Mouse (Mus musculus): ENCODE results near the gene Zmat1. TPM values are rescaled to one million over a fixed set of nuclear protein-coding genes. Genes with fewer than 3 reads are reported as not detected.
A peak's percentile ranks its signal among the peaks of the same experiment; 100 is the strongest.
"Not testable (repeated sequence)": the region's sequence is repeated elsewhere in the genome, so short reads cannot be mapped to it uniquely, and the experiment has no call there.

The Zmat1 gene
- polyA plus RNA-seq (2014; fragmentation: Nextera tagmentation; extraction: Ambion mirVana), result 6.2 and 7.0 TPM in 2 replicates

DNA sequence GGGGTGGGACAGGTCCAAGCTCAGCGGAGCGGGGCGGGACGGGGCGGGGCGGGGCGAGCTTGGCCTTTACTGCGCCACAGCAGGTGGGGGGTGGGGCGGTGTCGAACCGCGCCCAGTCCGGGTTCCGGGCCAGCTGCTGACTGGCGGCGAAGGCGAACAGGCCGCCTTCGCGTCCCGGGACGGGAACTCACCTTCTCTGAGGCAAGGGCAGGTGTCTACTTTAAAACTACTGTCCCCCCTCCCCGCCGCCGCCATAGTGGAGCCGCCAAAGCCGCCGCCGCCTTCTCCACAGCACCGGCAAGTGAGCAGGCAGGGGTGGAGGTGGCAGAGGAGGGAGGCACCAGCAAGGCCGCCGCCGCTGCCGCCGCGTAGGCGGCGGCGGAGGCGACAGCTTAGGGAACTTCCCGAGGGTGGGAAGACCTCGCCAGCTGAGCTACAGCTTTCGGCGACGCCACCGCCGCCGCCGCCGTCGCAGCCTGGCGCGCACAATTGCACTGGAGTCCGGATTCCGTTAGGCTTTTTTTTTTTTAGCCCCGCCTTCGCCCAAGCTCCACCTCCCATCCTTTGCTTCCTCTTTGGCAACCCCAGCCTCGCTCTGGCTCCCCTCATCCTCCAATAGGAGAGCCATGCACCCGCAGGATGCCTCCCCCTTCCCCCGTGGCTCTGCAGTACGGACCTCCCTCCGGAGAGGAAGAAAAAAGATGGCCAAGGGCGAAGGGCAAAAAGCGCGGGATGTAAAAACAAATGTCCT lies at the start of gene Zmat1:
TSS of gene Zmat1 (minus strand) at position 490 of the 751 bp plus-strand sequence.
- no peaks in the 10 kb centered on the region for H3K36me3 ChIP-seq (replicated peaks; ENCODE audit: control insufficient read depth, insufficient read depth, low read depth, low read length)
- ATAC-seq (replicated peaks; ENCODE audit: insufficient number of reproducible peaks, low FRiP score, low TSS enrichment, low read depth), result peak; percentile 99
- 16% methylated on average over 48 of the region's 65 CpGs for WGBS
- H3K4me1 ChIP-seq (ENCODE audit: control insufficient read depth, insufficient read depth, low read length), result no peaks in the 10 kb centered on the region
- H3K4me2 ChIP-seq (ENCODE audit: low read depth, low read length), result peak within 1 kb of the TSS; percentile 34
- no peaks in the 10 kb centered on the region; the same call in 1 of the 2 replicates for H3K27me3 ChIP-seq (ENCODE audit: control insufficient read depth, insufficient read depth, low read length)
- peak within 1 kb of the TSS; percentile 67; the same call in 1 of the 2 replicates for H3K27ac ChIP-seq (replicated peaks; ENCODE audit: low read depth, low read length)
- DNase-seq (ENCODE audit: low spot score), result peak; percentile 89
- H3K9ac ChIP-seq (replicated peaks; ENCODE audit: low read length), result peak within 1 kb of the TSS; percentile 76
- H3K9me3 ChIP-seq (replicated peaks; ENCODE audit: control insufficient read depth, low read length), result no peaks in the 10 kb centered on the region
- peak within 1 kb of the TSS; percentile 59 for H3K4me3 ChIP-seq (ENCODE audit: low read depth, low read length)

GRCm38 (mm10) chrX:135053939-135054338 lies 44.9 kb upstream of the Zmat1 start:
- H3K27ac ChIP-seq (replicated peaks; ENCODE audit: low read depth, low read length); DNase-seq (ENCODE audit: low spot score); H3K4me1 ChIP-seq (ENCODE audit: control insufficient read depth, insufficient read depth, low read length); H3K4me3 ChIP-seq (ENCODE audit: low read depth, low read length); H3K4me2 ChIP-seq (ENCODE audit: low read depth, low read length); H3K9me3 ChIP-seq (replicated peaks; ENCODE audit: control insufficient read depth, low read length); H3K9ac ChIP-seq (replicated peaks; ENCODE audit: low read length); ATAC-seq (replicated peaks; ENCODE audit: insufficient number of reproducible peaks, low FRiP score, low TSS enrichment, low read depth); H3K27me3 ChIP-seq (ENCODE audit: control insufficient read depth, insufficient read depth, low read length); H3K36me3 ChIP-seq (replicated peaks; ENCODE audit: control insufficient read depth, insufficient read depth, low read depth, low read length): not testable (repeated sequence)
- WGBS, result 74% methylated on average over 1 of the region's 1 CpGs

- H3K4me1 ChIP-seq (ENCODE audit: control insufficient read depth, insufficient read depth, low read length), result no peaks in the 10 kb centered on the region
- 21% methylated on average over 24 of the region's 24 CpGs for WGBS
- H3K36me3 ChIP-seq (replicated peaks; ENCODE audit: control insufficient read depth, insufficient read depth, low read depth, low read length), result no peaks in the 10 kb centered on the region
- H3K9ac ChIP-seq (replicated peaks; ENCODE audit: low read length), result no peak overlapping the region; the same call in 1 of the 2 replicates
- H3K27me3 ChIP-seq (ENCODE audit: control insufficient read depth, insufficient read depth, low read length), result peaks cover 9% of the 10 kb centered on the region
- DNase-seq (ENCODE audit: low spot score) (peak; percentile 36), ATAC-seq (replicated peaks; ENCODE audit: insufficient number of reproducible peaks, low FRiP score, low TSS enrichment, low read depth) (no peak)
- no peak overlapping the region for H3K27ac ChIP-seq (replicated peaks; ENCODE audit: low read depth, low read length)
- peak overlapping the region; percentile 59 for H3K4me2 ChIP-seq (ENCODE audit: low read depth, low read length)
- no peaks in the 10 kb centered on the region for H3K9me3 ChIP-seq (replicated peaks; ENCODE audit: control insufficient read depth, low read length)
- H3K4me3 ChIP-seq (ENCODE audit: low read depth, low read length), result peak overlapping the region; percentile 30
Measured at GRCm38 (mm10) chrX:135035962-135036375, 27.0 kb upstream of the Zmat1 start.

DNA sequence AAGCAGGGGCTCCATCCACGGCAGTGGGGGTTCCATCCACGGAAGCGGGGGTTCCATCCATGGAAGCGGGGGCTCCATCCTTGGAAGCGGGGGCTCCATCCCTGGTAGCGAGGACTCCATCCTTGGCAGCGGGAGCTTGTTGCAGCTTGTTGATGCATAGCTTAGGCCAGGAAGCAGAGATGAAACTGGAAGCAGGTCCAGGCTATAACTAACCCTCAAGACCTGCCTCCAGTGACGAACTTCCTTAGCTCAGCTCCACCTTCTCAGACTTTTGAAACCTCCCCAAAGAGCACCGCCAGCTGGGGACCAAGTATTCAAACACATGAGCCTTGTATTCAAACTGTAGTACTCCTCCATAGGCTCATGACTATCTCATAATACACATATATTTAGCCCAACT lies 16.1 kb upstream of the Zmat1 start:
- H3K4me3 ChIP-seq (ENCODE audit: low read depth, low read length), result no peak overlapping the region
- H3K27me3 ChIP-seq (ENCODE audit: control insufficient read depth, insufficient read depth, low read length), result no peaks in the 10 kb centered on the region; the same call in 1 of the 2 replicates
- DNase-seq (ENCODE audit: low spot score) (no peak), ATAC-seq (replicated peaks; ENCODE audit: insufficient number of reproducible peaks, low FRiP score, low TSS enrichment, low read depth) (no peak)
- 70% methylated on average over 8 of the region's 9 CpGs for WGBS
- no peak overlapping the region for H3K9ac ChIP-seq (replicated peaks; ENCODE audit: low read length)
- H3K9me3 ChIP-seq (replicated peaks; ENCODE audit: control insufficient read depth, low read length), result no peaks in the 10 kb centered on the region
- H3K36me3 ChIP-seq (replicated peaks; ENCODE audit: control insufficient read depth, insufficient read depth, low read depth, low read length), result no peaks in the 10 kb centered on the region
- no peak overlapping the region for H3K27ac ChIP-seq (replicated peaks; ENCODE audit: low read depth, low read length)
- no peak overlapping the region for H3K4me2 ChIP-seq (ENCODE audit: low read depth, low read length)
- no peaks in the 10 kb centered on the region for H3K4me1 ChIP-seq (ENCODE audit: control insufficient read depth, insufficient read depth, low read length)

DNA sequence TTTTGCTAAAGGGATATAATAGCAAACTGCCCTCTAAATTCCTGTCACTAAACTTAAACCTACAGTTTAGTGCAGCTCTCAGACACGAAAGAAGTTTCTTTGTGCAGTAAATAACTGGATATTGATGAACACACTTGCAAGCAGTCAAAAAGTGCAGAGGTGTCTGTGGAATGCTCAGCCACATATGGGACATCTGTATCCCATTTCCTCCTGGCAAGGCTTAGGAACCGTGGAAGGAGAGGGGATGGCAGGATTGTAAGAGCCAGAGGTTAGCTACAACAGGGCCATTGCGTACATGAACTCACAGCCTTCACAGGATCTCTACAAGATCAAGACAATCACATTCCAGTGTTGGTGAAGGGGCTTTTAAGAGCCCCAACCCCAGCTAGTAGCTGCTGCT lies 2.4 kb upstream of the Zmat1 start:
- WGBS, result 36% methylated on average over 3 of the region's 3 CpGs
- no peak overlapping the region for H3K4me2 ChIP-seq (ENCODE audit: low read depth, low read length)
- H3K9ac ChIP-seq (replicated peaks; ENCODE audit: low read length), result no peak overlapping the region
- no peak overlapping the region for H3K4me3 ChIP-seq (ENCODE audit: low read depth, low read length)
- DNase-seq (ENCODE audit: low spot score), result peak; percentile 43
- no peaks in the 10 kb centered on the region; the same call in 1 of the 2 replicates for H3K27me3 ChIP-seq (ENCODE audit: control insufficient read depth, insufficient read depth, low read length)
- H3K36me3 ChIP-seq (replicated peaks; ENCODE audit: control insufficient read depth, insufficient read depth, low read depth, low read length), result no peaks in the 10 kb centered on the region
- H3K4me1 ChIP-seq (ENCODE audit: control insufficient read depth, insufficient read depth, low read length), result no peaks in the 10 kb centered on the region
- no peak overlapping the region for H3K27ac ChIP-seq (replicated peaks; ENCODE audit: low read depth, low read length)
- ATAC-seq (replicated peaks; ENCODE audit: insufficient number of reproducible peaks, low FRiP score, low TSS enrichment, low read depth), result no peak
- no peaks in the 10 kb centered on the region for H3K9me3 ChIP-seq (replicated peaks; ENCODE audit: control insufficient read depth, low read length)

- Histone ChIP-seq H3K4me2 (ENCODE audit: low read depth, low read length) (peak overlapping the region; percentile 4; the same call in 1 of the 2 replicates), H3K4me1 (ENCODE audit: control insufficient read depth, insufficient read depth, low read length) (no peaks in the 10 kb centered on the region), H3K27me3 (ENCODE audit: control insufficient read depth, insufficient read depth, low read length) (no peaks in the 10 kb centered on the region; the same call in 1 of the 2 replicates), H3K4me3 (ENCODE audit: low read depth, low read length) (peak overlapping the region; percentile 59), H3K27ac (replicated peaks; ENCODE audit: low read depth, low read length) (0 out of 2 replicates have a peak overlapping the region, but pooled peaks have one; percentile 35), H3K9ac (replicated peaks; ENCODE audit: low read length) (no peak overlapping the region), H3K36me3 (replicated peaks; ENCODE audit: control insufficient read depth, insufficient read depth, low read depth, low read length) (no peaks in the 10 kb centered on the region), H3K9me3 (replicated peaks; ENCODE audit: control insufficient read depth, low read length) (no peaks in the 10 kb centered on the region)
- DNase-seq (ENCODE audit: low spot score) (no peak), ATAC-seq (replicated peaks; ENCODE audit: insufficient number of reproducible peaks, low FRiP score, low TSS enrichment, low read depth) (no peak)
- WGBS, result 37% methylated on average over 6 of the region's 6 CpGs
Measured at GRCm38 (mm10) chrX:135009471-135009815, 434 bp upstream of the Zmat1 start.

DNA sequence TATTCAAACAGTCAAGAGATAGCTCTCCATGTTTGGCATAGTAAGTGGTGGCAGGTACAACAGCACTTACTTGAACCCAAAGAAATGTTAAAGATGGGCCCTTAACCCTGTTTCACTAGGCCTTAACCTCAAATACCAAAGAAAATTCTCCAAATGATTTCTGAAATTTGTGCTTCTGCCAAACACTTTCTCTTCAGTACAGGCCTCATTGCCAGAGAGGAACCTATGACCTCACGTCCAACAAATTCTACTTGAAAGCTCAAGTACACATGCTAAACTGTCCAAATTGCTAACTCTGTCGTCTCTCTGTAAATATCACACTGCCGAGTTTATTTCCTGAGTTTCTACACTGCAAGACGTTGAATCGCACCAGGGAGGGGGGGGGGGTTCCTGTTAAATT lies 988 bp downstream of the Zmat1 start:
- DNase-seq (ENCODE audit: low spot score) (peak; percentile 2), ATAC-seq (replicated peaks; ENCODE audit: insufficient number of reproducible peaks, low FRiP score, low TSS enrichment, low read depth) (no peak)
- Histone ChIP-seq H3K27ac (replicated peaks; ENCODE audit: low read depth, low read length) (no peak overlapping the region), H3K36me3 (replicated peaks; ENCODE audit: control insufficient read depth, insufficient read depth, low read depth, low read length) (no peaks in the 10 kb centered on the region), H3K27me3 (ENCODE audit: control insufficient read depth, insufficient read depth, low read length) (no peaks in the 10 kb centered on the region; the same call in 1 of the 2 replicates), H3K4me1 (ENCODE audit: control insufficient read depth, insufficient read depth, low read length) (no peaks in the 10 kb centered on the region), H3K9ac (replicated peaks; ENCODE audit: low read length) (no peak overlapping the region), H3K9me3 (replicated peaks; ENCODE audit: control insufficient read depth, low read length) (no peaks in the 10 kb centered on the region), H3K4me2 (ENCODE audit: low read depth, low read length) (peak overlapping the region; percentile 34), H3K4me3 (ENCODE audit: low read depth, low read length) (peak overlapping the region; percentile 59)
- WGBS, result 23% methylated on average over 4 of the region's 5 CpGs

- no peaks in the 10 kb centered on the region for H3K27me3 ChIP-seq (ENCODE audit: control insufficient read depth, insufficient read depth, low read length)
- no peak for ATAC-seq (replicated peaks; ENCODE audit: insufficient number of reproducible peaks, low FRiP score, low TSS enrichment, low read depth)
- H3K9ac ChIP-seq (replicated peaks; ENCODE audit: low read length), result no peak within 1 kb of the TSS
Measured at GRCm38 (mm10) chrX:134964546-134964945, 44.5 kb downstream of the Zmat1 start, which contains the start of gene Nxf2. Gene Nxf2 (minus strand): TSS chrX:134964754.

More at GRCm38 (mm10) chrX:134964546-134964945, 44.5 kb downstream of the Zmat1 start, which contains the start of gene Nxf2:
- Histone ChIP-seq H3K27ac (replicated peaks; ENCODE audit: low read depth, low read length) (no peak within 1 kb of the TSS), H3K4me2 (ENCODE audit: low read depth, low read length) (peak within 1 kb of the TSS; percentile 19), H3K4me1 (ENCODE audit: control insufficient read depth, insufficient read depth, low read length) (no peaks in the 10 kb centered on the region), H3K9me3 (replicated peaks; ENCODE audit: control insufficient read depth, low read length) (no peaks in the 10 kb centered on the region), H3K36me3 (replicated peaks; ENCODE audit: control insufficient read depth, insufficient read depth, low read depth, low read length) (no peaks in the 10 kb centered on the region), H3K4me3 (ENCODE audit: low read depth, low read length) (peak within 1 kb of the TSS; percentile 24)
- 84% methylated on average over 19 of the region's 19 CpGs for WGBS
- no peak for DNase-seq (ENCODE audit: low spot score)
